Mouse (Mus musculus) bone marrow macrophage, adult 2 months (primary cell): ENCODE results near the gene Kif1c.

Experiments
- CTCF ChIP-seq: IDR thresholded peaks from 2 replicates; pipeline ENCODE4 v1.5.1; 2012; ENCODE audit warnings: low read depth, mild to moderate bottlenecking, low read length, moderate library complexity
- POLR2A ChIP-seq: IDR thresholded peaks from 2 replicates; pipeline ENCODE4 v1.6.1; 2012; ENCODE audit warnings: mild to moderate bottlenecking, low read depth, low read length, borderline replicate concordance

GRCm38 (mm10) chr11:70699051-70699450, 1.3 kb upstream of the Kif1c start:
- TF ChIP-seq CTCF, result no peak
- no peak for TF ChIP-seq POLR2A
